Mouse (Mus musculus) Patski (cell line): ENCODE data around the gene Egflam. TPM values are rescaled to one million over a fixed set of nuclear protein-coding genes. Genes with fewer than 3 reads are reported as not detected.

Experiments
- ATAC-seq: fragments of 100-300 bp; one replicate; pipeline ENCODE4 v1.8.0; 2021
- CTCF ChIA-PET: fragments of 350-600 bp; sonication (Branson Sonifier 250); formaldehyde crosslinking; loops from one replicate; lab custom pipeline; 2022; ENCODE audit warnings: inconsistent platforms; lab: Charles Lee
- POLR2A ChIA-PET: fragments of 350-600 bp; sonication (Branson Sonifier 250); formaldehyde crosslinking; loops from one replicate; lab custom pipeline; 2022; ENCODE audit warnings: antibody characterized with exemption, inconsistent platforms; lab: Charles Lee
- DNase-seq: peaks from one replicate; pipeline ENCODE4 v3.0.0-alpha.2; 2011; ENCODE audit warnings: low read depth, low spot score
- H3K27me3 ChIP-seq: fragments of 371-371 bp; one replicate; pipeline ENCODE4 v1.5.1; 2021
- CTCF ChIP-seq: fragments of 100-300 bp; IDR thresholded peaks from one replicate; pipeline ENCODE4 v1.5.1; 2021
- in situ Hi-C: fragments of 300-500 bp; cut with MboI; formaldehyde crosslinking; loops from 3 replicates; pipeline ENCODE4 v1.11.1; 2018; ENCODE audit warnings: low pct_unique_long_range_greater_than_20kb, mixed read lengths
- polyA plus RNA-seq: library from polyadenylated mRNA; unstranded; gene quantifications from one replicate; pipeline ENCODE4 v1.2.3, GENCODE M21; 2021

Egflam gene
- polyA plus RNA-seq, 1 experiment from 2014 or later = 0.06 TPM

DNA sequence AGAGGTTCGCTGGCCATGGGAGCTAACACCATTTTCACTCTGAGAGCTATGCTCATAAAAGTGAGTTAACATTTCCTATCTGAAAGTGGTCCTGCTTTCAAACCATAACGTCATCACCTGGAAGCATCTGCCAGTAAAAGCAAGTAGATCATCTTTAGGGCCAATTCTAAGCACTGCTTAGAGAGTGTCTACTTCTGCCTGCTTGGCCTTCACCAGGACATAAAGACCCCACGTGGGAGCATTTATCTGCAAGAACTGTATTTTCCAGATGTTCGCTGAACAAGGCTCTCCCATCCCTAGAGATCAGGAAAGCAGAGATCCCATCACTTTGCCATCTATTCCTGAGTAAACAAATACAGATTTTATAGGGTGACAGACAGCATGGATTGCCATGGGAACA lies 108.2 kb downstream of the Egflam start:
- DNase-seq = no peak
- ChIA-PET POLR2A (no interaction called here), CTCF (no interaction called here)
- no peak for ATAC-seq
- no peak for TF ChIP-seq CTCF
- H3K27me3 ChIP-seq = peaks cover 56% of the 10 kb centered on the region
- in situ Hi-C loops = no loop called here

- H3K27me3 ChIP-seq = peaks cover 59% of the 10 kb centered on the region
- ChIA-PET CTCF (no interaction called here), POLR2A (no interaction called here)
- ATAC-seq (no peak), DNase-seq (no peak)
- in situ Hi-C loops = no loop called here
- no peak for TF ChIP-seq CTCF
Observed at GRCm38 (mm10) chr15:7289516-7289915, 108.7 kb downstream of the Egflam start.

DNA sequence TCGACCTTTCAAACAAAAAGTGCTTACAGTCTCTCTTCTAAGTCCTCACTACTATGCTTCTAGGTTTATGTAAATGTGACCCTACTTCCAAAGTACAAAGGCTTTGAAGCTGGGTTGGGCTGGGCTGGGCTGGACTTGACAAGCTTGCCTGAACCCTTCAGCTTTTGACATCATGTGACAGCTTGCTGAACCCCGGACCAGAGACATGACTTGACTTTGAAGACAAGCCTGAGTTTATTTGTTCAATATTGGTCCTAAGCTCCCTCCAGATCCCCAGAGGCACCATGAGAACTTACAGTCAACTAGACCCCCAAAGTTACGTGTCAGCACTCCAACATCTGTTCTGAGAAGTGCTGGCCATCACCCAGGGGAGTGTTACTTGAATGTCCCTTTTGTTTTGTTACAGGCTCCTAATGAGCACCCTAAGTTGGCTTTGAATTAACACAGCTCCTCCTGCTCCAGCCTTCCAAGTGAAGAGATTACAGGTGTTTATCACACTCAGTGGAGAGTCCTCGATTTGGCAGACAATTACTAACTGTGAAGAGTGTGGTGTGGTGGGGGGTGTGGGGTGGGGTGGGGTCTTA lies 109.3 kb downstream of the Egflam start:
- ChIA-PET POLR2A (no interaction called here), CTCF (no interaction called here)
- peaks cover 59% of the 10 kb centered on the region for H3K27me3 ChIP-seq
- no peak for TF ChIP-seq CTCF
- DNase-seq (no peak), ATAC-seq (no peak)
- in situ Hi-C loops = no loop called here

GRCm38 (mm10) chr15:7287911-7288310 lies 110.3 kb downstream of the Egflam start:
- in situ Hi-C loops = no loop called here
- peaks cover 64% of the 10 kb centered on the region for H3K27me3 ChIP-seq
- CTCF ChIA-PET = no interaction called here
- POLR2A ChIA-PET = no interaction called here
- DNase-seq = no peak
- no peak for TF ChIP-seq CTCF
- no peak for ATAC-seq

- ATAC-seq = no peak
- no peak for TF ChIP-seq CTCF
- in situ Hi-C loops = no loop called here
- CTCF ChIA-PET = interaction anchor here (1.2 kb wide), 1 partner anchor 18 kb away, joined by 3 read pairs; no protein-coding TSS in a partner anchor
- peaks cover 50% of the 10 kb centered on the region for H3K27me3 ChIP-seq
- DNase-seq = no peak
- POLR2A ChIA-PET = no interaction called here
Observed at GRCm38 (mm10) chr15:7281579-7281978, 116.6 kb downstream of the Egflam start.

DNA sequence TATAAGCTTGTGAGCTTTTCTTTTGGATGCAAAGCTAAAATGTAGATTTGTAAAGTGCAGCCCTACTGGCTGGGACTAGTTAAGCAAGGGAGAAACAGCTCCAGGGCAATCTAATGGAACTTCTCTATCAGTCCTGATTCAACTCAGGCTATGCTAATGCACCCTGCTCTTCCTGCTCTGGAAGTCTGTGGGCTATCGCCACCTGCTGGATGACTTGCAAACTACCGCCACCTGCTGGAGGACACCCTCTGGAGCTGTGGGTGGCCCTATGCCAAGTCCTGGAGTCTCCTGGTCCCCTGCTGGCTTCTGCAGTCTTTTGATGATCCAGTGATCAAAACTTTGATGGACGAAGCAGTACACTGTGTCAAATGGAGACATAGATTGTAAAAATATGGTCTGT lies 134.4 kb downstream of the Egflam start:
- ChIA-PET CTCF (interaction anchor here (0.6 to 1.5 kb wide), 10 partner anchors 10 to 48 kb away, joined by 3 to 5 read pairs (median 4); no protein-coding TSS in a partner anchor), POLR2A (interaction anchor here (0.6 kb wide), 1 partner anchor 553 kb away, joined by 3 read pairs; no protein-coding TSS in a partner anchor)
- TF ChIP-seq CTCF = peak; percentile 98
- ATAC-seq (peak; percentile 95), DNase-seq (peak; percentile 43)
- peaks cover 54% of the 10 kb centered on the region for H3K27me3 ChIP-seq
- in situ Hi-C loops = no loop called here

- ATAC-seq (no peak), DNase-seq (no peak)
- TF ChIP-seq CTCF = no peak
- in situ Hi-C loops = no loop called here
- CTCF ChIA-PET = interaction anchor here (0.6 to 1.5 kb wide), 10 partner anchors 10 to 47 kb away, joined by 3 to 5 read pairs (median 4); no protein-coding TSS in a partner anchor
- peaks cover 53% of the 10 kb centered on the region for H3K27me3 ChIP-seq
- POLR2A ChIA-PET = interaction anchor here (0.6 kb wide), 2 partner anchors 553 to 1423 kb away, joined by 3 read pairs; no protein-coding TSS in a partner anchor
Observed at GRCm38 (mm10) chr15:7263339-7263738, 134.9 kb downstream of the Egflam start.

DNA sequence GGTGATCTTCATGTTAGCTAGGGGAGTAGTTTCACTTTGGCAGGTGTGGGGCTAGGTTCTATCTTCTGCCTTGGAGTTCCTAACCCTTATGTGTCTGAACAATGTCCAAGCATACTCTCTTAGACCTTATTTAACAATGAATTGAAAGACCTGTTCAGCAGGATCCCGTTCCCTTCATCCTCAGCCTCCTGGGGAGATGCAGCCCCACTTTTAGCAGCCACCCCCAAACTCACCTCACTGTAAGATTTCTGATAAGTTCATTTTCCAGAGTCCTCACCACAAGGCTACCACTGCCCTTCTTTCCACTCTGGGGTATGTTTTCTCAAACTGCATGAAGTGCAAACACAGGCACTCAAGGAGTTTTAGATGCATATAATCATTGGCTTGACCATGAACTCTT lies 136.8 kb downstream of the Egflam start:
- TF ChIP-seq CTCF = no peak
- CTCF ChIA-PET = no interaction called here
- POLR2A ChIA-PET = no interaction called here
- peaks cover 42% of the 10 kb centered on the region for H3K27me3 ChIP-seq
- ATAC-seq (no peak), DNase-seq (no peak)
- in situ Hi-C loops = no loop called here

GRCm38 (mm10) chr15:7256577-7256976 lies 141.6 kb downstream of the Egflam start:
- DNase-seq = no peak
- ATAC-seq = no peak
- in situ Hi-C loops = no loop called here
- TF ChIP-seq CTCF = no peak
- H3K27me3 ChIP-seq = peaks cover 38% of the 10 kb centered on the region
- ChIA-PET CTCF (no interaction called here), POLR2A (no interaction called here)

GRCm38 (mm10) chr15:7253326-7253725 lies 144.9 kb downstream of the Egflam start:
- ATAC-seq (no peak), DNase-seq (no peak)
- H3K27me3 ChIP-seq = peaks cover 16% of the 10 kb centered on the region
- ChIA-PET CTCF (interaction anchor here (1.2 kb wide), 1 partner anchor 10 kb away, joined by 5 read pairs; no protein-coding TSS in a partner anchor), POLR2A (no interaction called here)
- in situ Hi-C loops = no loop called here
- no peak for TF ChIP-seq CTCF

GRCm38 (mm10) chr15:7252106-7252636 lies 146.0 kb downstream of the Egflam start:
- in situ Hi-C loops = no loop called here
- DNase-seq (no peak), ATAC-seq (no peak)
- ChIA-PET POLR2A (no interaction called here), CTCF (interaction anchor here (0.7 kb wide), 1 partner anchor 11 kb away, joined by 3 read pairs; no protein-coding TSS in a partner anchor)
- H3K27me3 ChIP-seq = peaks cover 18% of the 10 kb centered on the region
- no peak for TF ChIP-seq CTCF
